Mouse (Mus musculus): Measurements from ENCODE around the gene Mpeg1. TPM values are rescaled to one million over a fixed set of nuclear protein-coding genes. Genes with fewer than 3 reads are reported as not detected.

The Mpeg1 gene
- polyA plus RNA-seq (2015; fragmentation: Nextera tagmentation; extraction: Ambion mirVana) = 0.47 and 0.54 TPM in 2 replicates

DNA sequence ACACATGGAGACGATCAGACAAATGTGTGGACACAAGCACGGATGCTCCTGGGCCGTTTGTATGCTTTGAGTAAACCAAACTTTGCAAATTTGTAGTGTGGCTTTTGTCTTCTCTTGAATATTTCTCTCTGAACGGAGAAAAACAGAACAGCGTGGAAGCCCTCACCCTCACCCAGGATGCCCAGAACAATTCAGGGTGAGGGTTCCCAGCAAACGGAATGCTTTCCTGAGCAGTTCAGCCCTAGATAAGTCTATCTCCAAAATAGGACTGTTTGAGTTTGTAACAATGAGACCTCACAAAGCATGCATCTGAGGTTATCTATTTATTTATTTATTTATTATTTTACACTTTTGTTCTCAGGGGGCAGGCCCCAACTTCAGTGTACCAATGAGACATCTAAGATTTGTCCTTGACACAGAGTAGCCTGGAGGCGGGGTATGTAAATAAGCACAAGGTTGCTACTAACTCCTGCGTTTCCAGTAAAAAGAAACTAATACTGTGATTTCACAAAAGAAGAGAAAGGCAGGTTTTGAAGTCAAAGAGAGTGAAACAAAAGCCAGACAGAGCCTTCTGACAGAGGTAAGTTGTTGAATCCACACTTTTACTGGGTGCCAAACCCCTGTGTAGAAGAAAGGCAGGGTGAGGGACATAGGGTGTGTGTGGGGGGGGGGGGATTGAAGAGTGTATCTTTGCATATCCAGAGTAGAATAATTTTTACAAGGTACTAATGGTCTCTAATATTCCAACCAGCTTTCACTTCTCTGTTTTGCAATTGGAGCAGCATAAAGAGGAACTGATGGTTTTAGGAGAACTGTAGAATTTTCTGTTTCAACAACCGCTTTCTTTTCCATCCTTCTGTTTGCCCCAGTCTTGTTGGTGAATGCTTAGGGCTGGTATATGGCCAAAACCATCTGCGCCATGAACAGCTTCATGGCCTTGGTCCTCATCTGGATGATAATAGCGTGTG, at the start of gene Mpeg1:
TSS of gene Mpeg1 (plus strand) at position 498 of the 968 bp plus-strand sequence.
- Histone ChIP-seq H3K4me1 (peaks cover 9% of the 10 kb centered on the region; the same call in 1 of the 2 replicates), H3K4me3 (no peak within 1 kb of the TSS), H3K27ac (no peak within 1 kb of the TSS), H3K36me3 (no peaks in the 10 kb centered on the region), H3K9me3 (no peaks in the 10 kb centered on the region), H3K27me3 (no peaks in the 10 kb centered on the region), H3K9ac (no peak within 1 kb of the TSS), H3K4me2 (no peak within 1 kb of the TSS)
- no peak for ATAC-seq (ENCODE audit: insufficient number of reproducible peaks, low FRiP score, low TSS enrichment, low read depth)
- 85% methylated on average over 11 of the region's 11 CpGs for WGBS

DNA sequence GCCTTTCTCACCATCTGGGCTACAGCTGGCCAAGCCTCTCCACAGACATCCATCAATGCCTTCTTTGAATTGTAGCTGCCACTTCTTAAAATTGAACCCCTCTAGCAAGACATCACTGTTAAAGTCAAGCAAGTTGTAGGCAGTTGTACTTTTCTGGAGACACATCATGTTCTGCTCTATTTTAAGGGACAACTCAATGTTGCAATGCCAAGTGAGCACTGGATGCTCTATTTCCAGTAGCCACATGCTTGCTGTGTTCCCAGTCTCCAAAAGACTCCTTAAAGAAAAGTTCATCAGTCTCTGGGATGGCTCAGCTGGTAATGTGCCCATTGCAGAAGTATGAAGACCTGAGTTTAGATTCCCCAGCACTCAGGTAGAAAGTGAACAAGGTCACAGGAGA, 46.8 kb upstream of the Mpeg1 start:
- Histone ChIP-seq H3K9me3 (no peaks in the 10 kb centered on the region), H3K4me3 (no peak overlapping the region), H3K4me2 (no peak overlapping the region), H3K27ac (no peak overlapping the region), H3K27me3 (no peaks in the 10 kb centered on the region), H3K9ac (no peak overlapping the region), H3K4me1 (no peaks in the 10 kb centered on the region), H3K36me3 (no peaks in the 10 kb centered on the region)
- ATAC-seq (ENCODE audit: insufficient number of reproducible peaks, low FRiP score, low TSS enrichment, low read depth) = no peak

- Histone ChIP-seq H3K27ac (no peak within 1 kb of the TSS), H3K4me1 (no peaks in the 10 kb centered on the region), H3K9ac (no peak within 1 kb of the TSS), H3K9me3 (no peaks in the 10 kb centered on the region), H3K27me3 (no peaks in the 10 kb centered on the region), H3K4me2 (no peak within 1 kb of the TSS), H3K36me3 (no peaks in the 10 kb centered on the region), H3K4me3 (no peak within 1 kb of the TSS)
- no peak for ATAC-seq (ENCODE audit: insufficient number of reproducible peaks, low FRiP score, low TSS enrichment, low read depth)
These were observed 43.2 kb upstream of the Mpeg1 start, which contains the start of gene Olfr1441 for GRCm38 (mm10) chr19:12417361-12417760. Gene Olfr1441, plus strand, starts transcription at chr19:12417433.

DNA sequence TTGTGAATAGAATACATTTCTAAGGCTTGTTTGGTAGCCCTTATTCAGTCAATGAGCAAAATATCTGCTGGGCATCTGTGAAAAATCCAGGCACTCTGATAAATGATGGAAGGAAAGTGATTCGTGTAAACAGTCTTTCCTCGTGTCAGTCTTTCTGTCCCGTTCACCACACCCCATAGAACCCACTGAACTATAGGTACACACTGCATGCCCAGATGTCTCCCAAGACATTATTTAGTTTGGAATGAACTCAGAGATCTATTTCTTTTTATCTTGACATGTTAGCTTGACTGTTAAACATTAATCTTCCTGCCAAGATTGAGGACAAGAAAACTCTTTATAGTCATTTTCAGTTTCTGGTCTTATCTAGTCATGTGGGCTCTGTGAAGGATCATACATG, 42.3 kb upstream of the Mpeg1 start:
- Histone ChIP-seq H3K4me3 (no peak overlapping the region), H3K9me3 (no peaks in the 10 kb centered on the region), H3K4me1 (no peaks in the 10 kb centered on the region), H3K36me3 (no peaks in the 10 kb centered on the region), H3K4me2 (no peak overlapping the region), H3K27me3 (no peaks in the 10 kb centered on the region), H3K9ac (no peak overlapping the region), H3K27ac (no peak overlapping the region)
- 88% methylated on average over 3 of the region's 3 CpGs for WGBS
- ATAC-seq (ENCODE audit: insufficient number of reproducible peaks, low FRiP score, low TSS enrichment, low read depth) = no peak

GRCm38 (mm10) chr19:12420555-12420954, 40.0 kb upstream of the Mpeg1 start:
- H3K27ac ChIP-seq = no peak overlapping the region
- H3K9me3 ChIP-seq = no peaks in the 10 kb centered on the region
- no peaks in the 10 kb centered on the region for H3K36me3 ChIP-seq
- no peaks in the 10 kb centered on the region for H3K4me1 ChIP-seq
- no peak overlapping the region for H3K4me3 ChIP-seq
- H3K27me3 ChIP-seq = no peaks in the 10 kb centered on the region
- WGBS = 77% methylated on average over 6 of the region's 6 CpGs
- ATAC-seq (ENCODE audit: insufficient number of reproducible peaks, low FRiP score, low TSS enrichment, low read depth) = no peak
- no peak overlapping the region for H3K4me2 ChIP-seq
- H3K9ac ChIP-seq = no peak overlapping the region

GRCm38 (mm10) chr19:12421680-12422079, 38.9 kb upstream of the Mpeg1 start:
- Histone ChIP-seq H3K4me3 (no peak overlapping the region), H3K27me3 (no peaks in the 10 kb centered on the region), H3K9me3 (no peaks in the 10 kb centered on the region), H3K27ac (no peak overlapping the region), H3K4me1 (no peaks in the 10 kb centered on the region), H3K4me2 (no peak overlapping the region), H3K36me3 (no peaks in the 10 kb centered on the region), H3K9ac (no peak overlapping the region)
- no peak for ATAC-seq (ENCODE audit: insufficient number of reproducible peaks, low FRiP score, low TSS enrichment, low read depth)
- WGBS = 88% methylated on average over 1 of the region's 1 CpGs

GRCm38 (mm10) chr19:12427101-12427500, 33.5 kb upstream of the Mpeg1 start:
- Histone ChIP-seq H3K27me3 (no peaks in the 10 kb centered on the region), H3K4me3 (no peak overlapping the region), H3K9ac (no peak overlapping the region), H3K27ac (no peak overlapping the region), H3K9me3 (no peaks in the 10 kb centered on the region), H3K4me1 (no peaks in the 10 kb centered on the region), H3K4me2 (no peak overlapping the region), H3K36me3 (no peaks in the 10 kb centered on the region)
- ATAC-seq (ENCODE audit: insufficient number of reproducible peaks, low FRiP score, low TSS enrichment, low read depth) = no peak
- 78% methylated on average over 5 of the region's 5 CpGs for WGBS

- no peak within 1 kb of the TSS for H3K27ac ChIP-seq
- no peaks in the 10 kb centered on the region for H3K36me3 ChIP-seq
- no peaks in the 10 kb centered on the region for H3K9me3 ChIP-seq
- ATAC-seq (ENCODE audit: insufficient number of reproducible peaks, low FRiP score, low TSS enrichment, low read depth) = no peak
- no peak within 1 kb of the TSS for H3K4me2 ChIP-seq
- WGBS = 93% methylated on average over 6 of the region's 6 CpGs
- no peaks in the 10 kb centered on the region for H3K4me1 ChIP-seq
- H3K9ac ChIP-seq = no peak within 1 kb of the TSS
- H3K27me3 ChIP-seq = no peaks in the 10 kb centered on the region
- no peak within 1 kb of the TSS for H3K4me3 ChIP-seq
These were observed 33.0 kb upstream of the Mpeg1 start, which contains the start of gene Pfpl for GRCm38 (mm10) chr19:12427605-12428004. Gene Pfpl, plus strand, starts transcription at chr19:12427905.

- Histone ChIP-seq H3K27me3 (no peaks in the 10 kb centered on the region), H3K9me3 (no peaks in the 10 kb centered on the region), H3K27ac (no peak overlapping the region), H3K9ac (no peak overlapping the region), H3K36me3 (no peaks in the 10 kb centered on the region), H3K4me3 (no peak overlapping the region), H3K4me1 (no peaks in the 10 kb centered on the region), H3K4me2 (no peak overlapping the region)
- WGBS = 9% methylated on average over 2 of the region's 2 CpGs
- no peak for ATAC-seq (ENCODE audit: insufficient number of reproducible peaks, low FRiP score, low TSS enrichment, low read depth)
These were observed 27.5 kb upstream of the Mpeg1 start for GRCm38 (mm10) chr19:12433033-12433432.

GRCm38 (mm10) chr19:12435011-12435416, 25.6 kb upstream of the Mpeg1 start:
- ATAC-seq (ENCODE audit: insufficient number of reproducible peaks, low FRiP score, low TSS enrichment, low read depth) = no peak
- Histone ChIP-seq H3K9me3 (no peaks in the 10 kb centered on the region), H3K27ac (no peak overlapping the region), H3K4me2 (no peak overlapping the region), H3K36me3 (no peaks in the 10 kb centered on the region), H3K4me1 (no peaks in the 10 kb centered on the region), H3K4me3 (no peak overlapping the region), H3K9ac (no peak overlapping the region), H3K27me3 (no peaks in the 10 kb centered on the region)
- 77% methylated on average over 4 of the region's 4 CpGs for WGBS

GRCm38 (mm10) chr19:12435750-12436524, 24.6 kb upstream of the Mpeg1 start:
- Histone ChIP-seq H3K4me2 (no peak overlapping the region), H3K9ac (no peak overlapping the region), H3K4me1 (no peaks in the 10 kb centered on the region), H3K27ac (no peak overlapping the region), H3K9me3 (no peaks in the 10 kb centered on the region), H3K4me3 (no peak overlapping the region), H3K27me3 (no peaks in the 10 kb centered on the region), H3K36me3 (no peaks in the 10 kb centered on the region)
- WGBS = 81% methylated on average over 4 of the region's 4 CpGs
- ATAC-seq (ENCODE audit: insufficient number of reproducible peaks, low FRiP score, low TSS enrichment, low read depth) = no peak

GRCm38 (mm10) chr19:12439581-12439980, 21.0 kb upstream of the Mpeg1 start:
- ATAC-seq (ENCODE audit: insufficient number of reproducible peaks, low FRiP score, low TSS enrichment, low read depth) = no peak
- no peaks in the 10 kb centered on the region for H3K36me3 ChIP-seq
- no peaks in the 10 kb centered on the region for H3K4me1 ChIP-seq
- H3K4me2 ChIP-seq = no peak overlapping the region
- H3K9me3 ChIP-seq = no peaks in the 10 kb centered on the region
- no peak overlapping the region for H3K4me3 ChIP-seq
- no peaks in the 10 kb centered on the region for H3K27me3 ChIP-seq
- 49% methylated on average over 1 of the region's 1 CpGs for WGBS
- H3K9ac ChIP-seq = no peak overlapping the region
- no peak overlapping the region for H3K27ac ChIP-seq
